Mouse (Mus musculus) cerebellum, postnatal 4 days (tissue): ENCODE data around the gene Cd164.

Experiments used
- DNase-seq, 2 experiments: peaks; one replicate each; pipeline ENCODE4 v3.0.0; 2022; ENCODE audit warnings: low spot score in 2 of 2, mixed read lengths in 1 of 2

The Cd164 gene

GRCm38 (mm10) chr10:41546396-41547165 is 27.4 kb downstream of the Cd164 start:
- peak in 1 of 2 experiments; percentile 17 for DNase-seq

- DNase-seq: no peak
Measured at GRCm38 (mm10) chr10:41550711-41551110, 31.5 kb downstream of the Cd164 start.

DNA sequence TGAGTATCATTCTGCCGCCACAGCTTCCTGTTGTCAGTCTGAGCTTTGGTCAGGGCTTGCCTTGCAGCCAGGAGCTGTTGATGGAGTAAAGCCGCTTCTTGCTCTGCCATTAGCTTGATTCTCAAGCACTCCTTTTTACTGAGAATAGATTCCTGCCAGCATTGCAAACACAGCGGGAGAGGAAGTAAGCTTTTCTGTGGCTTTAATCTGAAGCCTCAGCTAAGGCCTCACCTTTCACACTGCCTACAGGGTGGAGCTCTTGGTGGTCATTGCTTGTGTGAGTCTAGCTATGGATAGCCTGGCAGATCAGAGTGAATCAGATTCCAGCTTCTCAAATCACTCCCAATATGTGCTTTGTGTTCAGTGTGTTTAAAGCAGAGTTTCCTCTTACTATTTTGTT is 33.1 kb downstream of the Cd164 start:
- no peak for DNase-seq

DNA sequence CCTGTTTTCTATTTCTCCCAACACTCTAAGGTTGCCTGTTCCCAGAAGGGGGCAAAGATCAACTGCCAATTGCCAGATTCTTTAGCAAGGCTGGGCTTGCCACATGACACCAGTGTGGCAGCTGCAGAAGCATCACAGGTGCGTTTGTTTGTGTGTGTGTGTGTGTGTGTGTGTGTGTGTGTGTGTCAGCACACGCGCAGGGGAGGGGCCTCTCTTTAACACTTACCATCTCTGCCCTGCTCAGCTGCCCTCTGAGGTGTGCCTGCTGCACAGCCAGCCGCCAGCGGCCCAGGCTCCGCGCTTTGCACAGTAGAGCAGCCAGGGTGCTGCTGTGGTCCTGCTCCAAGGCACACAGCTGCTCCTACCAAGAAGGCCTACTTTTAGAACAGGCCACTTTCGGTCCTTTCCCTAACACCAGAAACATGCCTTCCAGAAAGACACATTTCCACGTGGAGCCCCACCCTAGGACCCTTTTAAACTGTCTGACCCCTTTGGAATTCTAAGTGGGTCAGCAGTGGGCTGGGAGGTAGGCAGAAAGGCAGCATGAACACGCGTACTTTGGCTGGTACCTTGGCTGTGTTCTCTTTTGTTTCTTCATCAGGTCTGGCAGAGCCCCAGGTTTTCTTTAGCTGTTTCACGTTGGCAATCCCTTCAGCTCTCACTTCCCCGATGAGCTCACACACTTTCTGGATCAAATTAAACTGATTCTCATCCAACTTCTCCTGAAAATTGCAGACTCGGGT is 33.8 kb downstream of the Cd164 start:
- no peak for DNase-seq

- DNase-seq: no peak
Measured at GRCm38 (mm10) chr10:41553711-41554110, 34.5 kb downstream of the Cd164 start.

DNA sequence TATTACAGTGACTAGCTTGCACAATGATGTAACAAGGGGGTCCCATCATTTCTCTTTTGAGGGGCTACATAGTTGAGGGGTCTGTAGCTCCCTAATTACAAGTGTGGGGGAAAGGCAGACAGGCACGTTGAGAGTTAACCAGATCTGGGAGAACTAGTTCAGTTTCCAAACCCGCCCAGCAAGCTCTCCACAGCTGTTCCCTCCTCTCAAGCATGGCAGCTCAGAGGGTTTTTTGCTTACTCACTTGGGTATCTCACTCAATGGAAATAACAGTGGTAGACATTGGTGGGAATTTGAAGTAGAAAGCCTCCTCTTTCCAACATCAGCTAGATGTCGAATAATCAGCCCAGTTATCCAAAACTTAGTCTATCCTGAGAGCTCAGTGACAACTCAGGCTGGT is 35.9 kb downstream of the Cd164 start:
- no peak for DNase-seq

DNA sequence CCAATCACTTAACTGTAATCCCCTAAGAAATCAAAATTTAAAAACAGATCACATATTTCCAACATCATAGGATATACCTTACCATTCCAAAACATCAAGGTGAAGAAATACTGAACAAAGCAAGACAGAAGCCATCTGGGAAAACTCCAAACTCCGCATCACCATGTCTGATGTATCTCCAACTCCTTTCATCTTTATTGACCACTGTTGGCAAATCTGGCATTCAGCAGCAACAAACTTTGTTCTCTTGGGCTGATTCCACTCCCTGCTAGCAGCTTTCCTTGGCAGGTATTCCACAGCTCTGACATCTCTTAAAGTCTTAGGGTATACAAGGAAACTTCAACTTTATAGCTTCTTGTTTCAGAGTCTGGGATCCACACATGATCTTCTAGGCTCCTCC is 39.2 kb downstream of the Cd164 start:
- DNase-seq: no peak

DNA sequence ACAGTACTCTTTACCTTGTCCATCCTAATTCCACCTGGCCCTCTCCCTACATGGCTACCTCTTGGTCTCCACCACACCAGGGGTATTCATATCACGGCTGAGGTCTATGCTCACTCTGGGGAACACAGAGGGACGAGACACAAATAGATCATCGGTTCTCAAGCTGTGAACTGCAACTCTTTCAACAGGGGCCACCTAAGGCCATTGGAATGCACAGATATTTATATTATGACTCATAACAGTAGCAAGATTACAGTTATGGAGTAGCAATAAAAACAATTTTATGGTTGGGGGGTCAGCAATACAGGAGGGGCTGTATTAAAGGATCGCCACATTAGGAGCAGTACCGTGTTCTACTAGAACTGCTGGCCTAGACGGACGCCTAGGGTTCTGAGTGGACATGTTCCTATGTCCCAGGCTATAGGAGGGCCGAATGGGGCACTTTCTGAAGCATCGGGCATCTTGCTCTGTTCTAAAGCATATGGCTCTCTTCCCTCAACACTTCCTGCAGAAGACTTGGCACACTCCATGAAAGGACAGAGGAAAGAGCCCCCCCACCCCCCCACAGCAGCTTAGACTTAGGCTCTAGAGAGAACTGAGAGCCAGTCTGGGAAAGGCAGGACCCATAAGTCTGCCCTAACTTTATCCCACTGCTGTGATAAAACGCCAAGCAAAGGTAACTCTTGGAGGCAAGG is 42.6 kb downstream of the Cd164 start:
- no peak for DNase-seq

GRCm38 (mm10) chr10:41565141-41565540 is 45.9 kb downstream of the Cd164 start:
- no peak for DNase-seq

GRCm38 (mm10) chr10:41568306-41568705 is 49.1 kb downstream of the Cd164 start:
- DNase-seq: no peak

GRCm38 (mm10) chr10:41571065-41571464 is 51.9 kb downstream of the Cd164 start:
- no peak for DNase-seq

GRCm38 (mm10) chr10:41572274-41572673 is 53.1 kb downstream of the Cd164 start:
- no peak for DNase-seq

DNA sequence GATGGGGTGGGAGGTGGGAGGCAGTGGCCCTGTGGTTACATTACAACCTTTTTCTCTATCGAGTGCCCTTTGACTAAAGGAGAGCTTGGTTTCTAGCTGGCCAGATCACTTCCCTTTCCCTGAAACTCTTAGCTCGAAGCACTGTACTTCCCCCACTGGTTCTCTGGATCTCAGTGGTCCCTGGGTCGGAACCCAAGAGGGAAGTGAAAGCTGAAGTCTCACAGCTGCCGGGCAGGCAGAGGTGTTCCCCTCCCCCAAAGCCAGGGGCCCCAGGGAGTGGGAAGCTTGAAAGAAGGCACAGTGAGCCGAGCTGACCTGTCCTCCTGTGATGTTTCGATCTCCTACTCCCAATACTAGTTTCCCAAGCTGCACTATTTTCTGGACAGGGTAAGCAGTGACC is 54.0 kb downstream of the Cd164 start:
- DNase-seq: no peak

DNA sequence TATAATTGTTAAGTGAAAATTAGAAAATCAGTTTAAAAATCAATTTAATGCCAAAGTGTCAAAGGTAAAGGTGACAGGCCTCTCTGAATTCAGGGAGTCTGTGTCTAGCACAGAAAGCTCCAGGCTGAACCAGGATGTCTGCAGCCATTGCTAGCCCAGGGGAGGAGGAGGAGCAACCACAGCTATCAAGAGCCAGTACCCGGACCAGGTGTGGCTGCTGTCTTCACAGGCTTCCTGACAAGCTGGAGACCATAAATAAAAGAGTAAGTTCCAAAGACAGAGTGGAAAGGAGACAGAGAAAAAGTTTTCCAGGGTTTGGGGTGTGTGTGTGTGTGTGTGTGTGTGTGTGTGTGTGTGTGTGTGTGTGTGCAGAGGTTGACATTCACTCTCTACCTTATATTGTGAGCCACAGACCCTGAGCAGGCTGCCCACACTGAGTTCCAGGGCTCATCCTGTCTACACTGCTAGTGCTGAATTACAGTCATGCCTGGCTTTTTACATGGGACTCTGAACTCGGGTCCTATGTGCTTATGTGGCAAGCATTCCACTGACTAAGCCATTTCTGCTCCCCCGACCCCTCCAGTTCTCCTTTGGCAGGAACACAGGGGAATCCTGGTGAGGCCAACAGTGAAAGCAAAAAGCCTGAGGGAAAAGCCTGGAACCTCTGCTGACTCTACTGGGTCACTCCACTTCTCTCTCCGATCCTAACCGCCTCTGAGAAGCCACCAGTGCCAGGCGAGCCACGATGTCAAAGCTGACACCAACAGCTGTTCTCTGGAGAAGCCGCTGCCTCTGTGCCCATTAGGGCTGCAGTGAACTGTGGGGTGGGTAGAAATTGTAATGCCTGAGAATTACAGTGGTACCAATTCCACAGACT is 56.5 kb downstream of the Cd164 start:
- DNase-seq: no peak

DNA sequence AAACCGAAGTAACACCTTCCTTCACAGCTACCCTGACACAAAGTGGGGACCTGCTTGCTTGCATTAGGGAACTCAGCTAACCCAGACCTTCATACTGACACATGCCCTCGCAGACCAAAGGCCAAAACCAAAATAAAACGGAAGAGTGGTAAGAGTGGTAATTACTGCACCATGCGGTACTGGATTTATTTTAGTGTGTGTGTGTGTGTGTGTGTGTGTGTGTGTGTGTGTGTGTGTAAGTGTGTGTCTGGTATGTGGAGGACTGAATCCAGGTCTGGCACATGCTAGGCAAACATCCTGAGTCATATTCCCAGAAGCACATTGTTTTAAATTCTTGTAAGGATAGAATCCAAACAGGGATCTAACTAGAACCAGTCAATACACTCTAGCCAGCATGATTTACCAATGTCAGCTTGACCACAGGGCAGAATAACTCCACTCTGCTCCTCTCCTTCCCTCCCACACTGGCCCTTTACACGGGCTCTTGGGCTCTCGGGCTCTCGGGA is 57.2 kb downstream of the Cd164 start:
- DNase-seq: no peak

- no peak for DNase-seq
Measured at GRCm38 (mm10) chr10:41578541-41578940, 59.3 kb downstream of the Cd164 start.

- DNase-seq: no peak
Measured at GRCm38 (mm10) chr10:41580441-41580840, 61.2 kb downstream of the Cd164 start.
